Mouse (Mus musculus): ENCODE measurements around the gene Gad1. TPM values are rescaled to one million over a fixed set of nuclear protein-coding genes. Genes with fewer than 3 reads are reported as not detected.

Gad1 gene
- total and polyA plus RNA-seq, 3 experiments: 0.05 TPM; not detected in 2

DNA sequence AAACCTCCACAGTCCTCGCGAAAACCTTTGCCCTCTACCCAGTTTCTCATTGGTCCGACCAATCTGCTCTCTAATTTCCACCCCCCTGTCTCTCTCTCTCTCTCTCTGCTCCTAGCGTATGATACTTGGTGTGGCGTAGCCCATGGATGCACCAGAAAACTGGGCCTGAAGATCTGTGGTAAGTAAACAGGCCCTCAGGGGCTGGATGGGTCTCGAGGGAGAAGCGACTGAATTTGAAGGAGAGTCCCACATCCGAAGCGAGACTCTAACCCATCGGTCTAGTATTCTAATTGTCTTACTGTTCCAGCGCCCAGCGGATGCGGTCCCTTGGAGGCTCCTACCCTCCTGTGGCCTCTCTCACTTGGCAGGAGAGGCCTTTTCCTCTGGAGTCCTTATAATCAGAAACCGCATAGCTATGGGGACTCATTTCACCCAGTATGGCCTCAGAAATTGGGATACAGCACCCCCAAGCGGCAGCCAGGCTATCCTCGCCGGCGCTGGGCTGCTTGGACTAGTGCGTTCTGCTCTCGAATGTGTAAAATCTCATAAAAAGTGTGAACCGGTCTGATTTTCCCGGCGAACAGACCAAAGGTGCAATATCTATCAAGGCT is 14.3 kb downstream of the Gad1 start:
- peaks cover 22% of the 10 kb centered on the region; the same call in 1 of the 2 replicates for H3K27me3 ChIP-seq (ENCODE audit: insufficient read depth, low read length)
- ATAC-seq (ENCODE audit: extremely low read depth, insufficient number of reproducible peaks, low FRiP score, poor library complexity, severe bottlenecking): no peak
- no peaks in the 10 kb centered on the region for H3K4me1 ChIP-seq (ENCODE audit: insufficient read depth, low read depth, low read length)
- no peak for DNase-seq (ENCODE audit: low spot score)
- peaks cover 7% of the 10 kb centered on the region for H3K9me3 ChIP-seq (replicated peaks)
- no peaks in the 10 kb centered on the region for H3K36me3 ChIP-seq (replicated peaks)
- no peak overlapping the region for H3K4me3 ChIP-seq (ENCODE audit: low read depth, low read length)
- no peak for TF ChIP-seq TAL1 (conservative IDR thresholded peaks at IDR 0.05; ENCODE audit: low read depth, low read length)
- no peak for TF ChIP-seq GATA1 (IDR thresholded peaks at IDR 0.05; ENCODE audit: borderline replicate concordance, low read length)
- TF ChIP-seq GATA2 (IDR thresholded peaks at IDR 0.05; ENCODE audit: borderline replicate concordance, low read depth, low read length): no peak
- TF ChIP-seq CTCF (IDR thresholded peaks at IDR 0.05; ENCODE audit: low read depth, low read length): no peak
- TF ChIP-seq POLR2AphosphoS5 (IDR thresholded peaks at IDR 0.05; ENCODE audit: insufficient replicate concordance, low read depth, low read length): no peak

DNA sequence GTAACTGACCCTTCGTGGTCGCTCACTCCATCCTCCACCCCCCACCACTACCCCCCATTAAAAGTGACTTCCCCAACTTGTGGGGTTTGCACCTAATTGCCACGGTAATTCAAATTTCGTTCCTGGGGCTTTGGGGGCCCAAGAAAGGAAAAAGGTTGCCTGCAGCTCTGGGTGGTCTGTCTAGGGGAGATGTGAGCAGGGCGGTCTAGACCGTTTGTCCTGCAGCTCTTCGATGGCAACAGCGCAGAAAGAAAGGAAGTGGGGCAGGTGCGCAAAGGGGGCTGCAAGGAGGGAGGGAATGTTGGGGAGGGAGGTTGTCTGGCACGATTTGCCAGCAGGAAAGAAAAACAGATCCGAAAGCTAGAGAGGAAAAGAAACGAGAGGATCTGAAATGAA is 14.8 kb downstream of the Gad1 start:
- ATAC-seq (ENCODE audit: extremely low read depth, insufficient number of reproducible peaks, low FRiP score, poor library complexity, severe bottlenecking) (no peak), DNase-seq (ENCODE audit: low spot score) (no peak)
- H3K27me3 ChIP-seq (ENCODE audit: insufficient read depth, low read length): peaks cover 18% of the 10 kb centered on the region; the same call in 1 of the 2 replicates
- peaks cover 3% of the 10 kb centered on the region for H3K9me3 ChIP-seq (replicated peaks)
- no peak overlapping the region for H3K4me3 ChIP-seq (ENCODE audit: low read depth, low read length)
- no peaks in the 10 kb centered on the region for H3K36me3 ChIP-seq (replicated peaks)
- H3K4me1 ChIP-seq (ENCODE audit: insufficient read depth, low read depth, low read length): no peaks in the 10 kb centered on the region
- TF ChIP-seq TAL1 (conservative IDR thresholded peaks at IDR 0.05; ENCODE audit: low read depth, low read length): no peak
- TF ChIP-seq GATA1 (IDR thresholded peaks at IDR 0.05; ENCODE audit: borderline replicate concordance, low read length): no peak
- TF ChIP-seq POLR2AphosphoS5 (IDR thresholded peaks at IDR 0.05; ENCODE audit: insufficient replicate concordance, low read depth, low read length): no peak
- TF ChIP-seq GATA2 (IDR thresholded peaks at IDR 0.05; ENCODE audit: borderline replicate concordance, low read depth, low read length): no peak
- no peak for TF ChIP-seq CTCF (IDR thresholded peaks at IDR 0.05; ENCODE audit: low read depth, low read length)

DNA sequence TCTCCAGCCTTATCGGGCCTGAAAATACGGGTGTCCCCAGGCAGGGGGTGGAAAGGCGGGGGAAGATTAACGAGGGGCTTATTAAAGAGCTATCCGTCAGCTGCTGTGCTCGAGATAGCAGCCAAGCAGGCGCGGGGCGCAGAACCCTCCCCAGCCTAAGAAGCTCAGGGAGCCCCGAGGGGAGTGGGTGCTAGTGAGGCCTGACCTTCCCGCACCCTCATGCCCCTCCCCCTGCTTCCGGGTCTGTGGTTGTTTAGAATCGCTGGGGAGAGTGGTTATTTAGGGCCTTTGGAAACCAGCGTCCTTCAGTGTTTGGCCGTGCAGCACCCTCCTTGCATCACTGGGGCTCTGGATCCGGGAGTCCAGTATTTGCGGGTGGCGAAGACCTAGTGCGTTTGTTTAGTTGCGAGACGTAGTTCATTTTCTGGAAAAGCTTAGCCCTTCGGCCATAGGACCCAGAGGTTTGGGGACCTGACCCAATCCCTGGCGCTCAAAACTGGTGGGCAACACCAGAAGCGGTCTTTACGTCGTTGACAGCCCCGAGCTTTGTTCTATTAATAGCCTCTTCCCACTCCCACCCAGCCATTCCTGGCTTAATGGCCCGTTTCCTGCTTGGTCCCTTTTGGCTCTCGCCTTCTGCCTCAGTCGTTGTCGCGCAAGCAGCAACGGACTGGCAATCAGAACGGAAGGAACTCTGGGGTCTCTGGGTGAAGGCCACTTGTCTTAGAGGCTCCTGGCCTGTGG is 15.5 kb downstream of the Gad1 start:
- no peaks in the 10 kb centered on the region; the same call in 1 of the 2 replicates for H3K9me3 ChIP-seq (replicated peaks)
- no peak overlapping the region for H3K4me3 ChIP-seq (ENCODE audit: low read depth, low read length)
- TF ChIP-seq GATA1 (IDR thresholded peaks at IDR 0.05; ENCODE audit: borderline replicate concordance, low read length): no peak
- no peak for DNase-seq (ENCODE audit: low spot score)
- peaks cover 18% of the 10 kb centered on the region; the same call in 1 of the 2 replicates for H3K27me3 ChIP-seq (ENCODE audit: insufficient read depth, low read length)
- H3K4me1 ChIP-seq (ENCODE audit: insufficient read depth, low read depth, low read length): no peaks in the 10 kb centered on the region
- no peaks in the 10 kb centered on the region for H3K36me3 ChIP-seq (replicated peaks)
- no peak for ATAC-seq (ENCODE audit: extremely low read depth, insufficient number of reproducible peaks, low FRiP score, poor library complexity, severe bottlenecking)

DNA sequence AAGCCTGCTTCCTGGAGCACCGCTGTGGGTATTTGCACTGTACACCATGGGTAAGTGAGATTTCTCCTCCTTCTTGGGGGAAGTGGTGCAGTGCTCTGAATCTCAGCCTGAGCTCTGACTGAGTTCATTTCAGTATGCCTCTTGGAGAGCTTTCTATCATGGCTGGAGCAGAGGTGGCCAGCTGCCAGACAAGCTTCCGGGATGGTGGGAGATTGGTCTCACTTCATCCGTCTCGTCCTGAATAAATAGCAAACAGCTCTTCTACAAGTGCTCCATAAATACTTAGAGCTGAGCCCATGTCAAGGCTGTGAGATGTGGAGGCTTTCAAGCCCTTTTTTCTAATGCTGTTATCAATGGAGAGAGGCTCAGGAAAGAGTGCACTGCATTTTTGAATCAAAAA is 18.8 kb downstream of the Gad1 start:
- no peak for TF ChIP-seq TAL1 (conservative IDR thresholded peaks at IDR 0.05; ENCODE audit: low read depth, low read length)
- TF ChIP-seq POLR2AphosphoS5 (IDR thresholded peaks at IDR 0.05; ENCODE audit: insufficient replicate concordance, low read depth, low read length): no peak
- no peak for TF ChIP-seq GATA2 (IDR thresholded peaks at IDR 0.05; ENCODE audit: borderline replicate concordance, low read depth, low read length)
- no peak for TF ChIP-seq GATA1 (IDR thresholded peaks at IDR 0.05; ENCODE audit: borderline replicate concordance, low read length)
- TF ChIP-seq CTCF (IDR thresholded peaks at IDR 0.05; ENCODE audit: low read depth, low read length): no peak
- no peaks in the 10 kb centered on the region for H3K9me3 ChIP-seq (replicated peaks)
- H3K36me3 ChIP-seq (replicated peaks): no peaks in the 10 kb centered on the region
- DNase-seq (ENCODE audit: low spot score) (no peak), ATAC-seq (ENCODE audit: extremely low read depth, insufficient number of reproducible peaks, low FRiP score, poor library complexity, severe bottlenecking) (no peak)
- no peaks in the 10 kb centered on the region for H3K4me1 ChIP-seq (ENCODE audit: insufficient read depth, low read depth, low read length)
- H3K27me3 ChIP-seq (ENCODE audit: insufficient read depth, low read length): peaks cover 17% of the 10 kb centered on the region; the same call in 1 of the 2 replicates
- no peak overlapping the region for H3K4me3 ChIP-seq (ENCODE audit: low read depth, low read length)

DNA sequence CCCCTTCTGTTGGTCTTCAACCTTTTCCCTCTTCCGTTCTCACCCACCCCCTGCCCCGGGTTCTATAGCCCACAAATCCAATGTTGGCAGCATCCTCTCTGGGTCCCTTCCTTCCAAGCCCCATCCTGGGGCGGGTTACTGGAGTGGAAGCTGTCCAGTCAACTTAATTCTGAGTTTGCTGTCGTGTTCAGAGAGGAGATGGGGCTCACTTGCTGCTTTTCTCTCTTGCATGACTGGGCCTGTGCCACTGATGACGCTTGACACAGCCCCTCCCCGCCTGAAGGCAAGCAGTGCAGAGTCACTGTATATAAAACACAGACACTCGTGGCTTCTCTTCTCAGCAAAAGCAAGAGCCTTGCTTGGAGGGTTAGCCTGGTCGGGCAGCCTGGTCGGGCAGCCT is 19.4 kb downstream of the Gad1 start:
- Histone ChIP-seq H3K27me3 (ENCODE audit: insufficient read depth, low read length) (peaks cover 12% of the 10 kb centered on the region; the same call in 1 of the 2 replicates), H3K4me1 (ENCODE audit: insufficient read depth, low read depth, low read length) (no peaks in the 10 kb centered on the region), H3K9me3 (replicated peaks) (no peaks in the 10 kb centered on the region), H3K4me3 (ENCODE audit: low read depth, low read length) (no peak overlapping the region), H3K36me3 (replicated peaks) (no peaks in the 10 kb centered on the region)
- DNase-seq (ENCODE audit: low spot score) (no peak), ATAC-seq (ENCODE audit: extremely low read depth, insufficient number of reproducible peaks, low FRiP score, poor library complexity, severe bottlenecking) (no peak)
- TF ChIP-seq CTCF (IDR thresholded peaks at IDR 0.05; ENCODE audit: low read depth, low read length): no peak
- TF ChIP-seq GATA2 (IDR thresholded peaks at IDR 0.05; ENCODE audit: borderline replicate concordance, low read depth, low read length): no peak
- TF ChIP-seq GATA1 (IDR thresholded peaks at IDR 0.05; ENCODE audit: borderline replicate concordance, low read length): no peak
- no peak for TF ChIP-seq POLR2AphosphoS5 (IDR thresholded peaks at IDR 0.05; ENCODE audit: insufficient replicate concordance, low read depth, low read length)

DNA sequence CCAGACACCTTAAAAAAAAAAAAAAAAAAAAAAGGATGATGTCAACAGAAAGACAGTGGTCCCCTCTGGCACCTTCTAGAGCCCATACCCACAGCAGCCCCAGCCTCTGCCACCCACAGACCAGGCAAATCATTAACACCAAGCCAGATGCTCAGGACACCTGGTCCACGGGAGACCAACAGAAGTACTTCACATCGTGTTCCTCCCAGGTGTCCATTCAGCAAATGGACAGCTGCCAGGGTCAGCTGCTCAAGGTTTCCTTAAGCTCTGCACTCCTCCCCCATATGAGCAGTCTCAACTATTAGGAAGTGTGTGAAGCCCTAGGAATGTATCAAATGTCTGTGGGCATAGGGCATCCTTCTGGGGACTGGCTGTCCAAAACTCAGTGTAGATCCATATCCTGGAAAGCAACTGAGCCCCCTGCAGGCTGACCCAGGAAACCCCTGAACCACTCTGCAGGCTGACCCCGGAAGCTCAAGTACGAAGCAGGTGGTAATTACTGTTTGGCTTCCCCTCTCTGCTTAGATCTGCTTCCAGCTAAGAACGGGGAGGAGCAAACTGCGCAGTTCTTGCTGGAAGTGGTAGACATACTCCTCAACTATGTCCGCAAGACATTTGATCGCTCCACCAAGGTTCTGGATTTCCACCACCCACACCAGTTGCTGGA is 20.8 kb downstream of the Gad1 start:
- TF ChIP-seq POLR2AphosphoS5 (IDR thresholded peaks at IDR 0.05; ENCODE audit: insufficient replicate concordance, low read depth, low read length) (no peak), GATA2 (IDR thresholded peaks at IDR 0.05; ENCODE audit: borderline replicate concordance, low read depth, low read length) (no peak), GATA1 (IDR thresholded peaks at IDR 0.05; ENCODE audit: borderline replicate concordance, low read length) (no peak)
- no peaks in the 10 kb centered on the region for H3K4me1 ChIP-seq (ENCODE audit: insufficient read depth, low read depth, low read length)
- H3K27me3 ChIP-seq (ENCODE audit: insufficient read depth, low read length): peaks cover 3% of the 10 kb centered on the region
- H3K9me3 ChIP-seq (replicated peaks): no peaks in the 10 kb centered on the region
- ATAC-seq (ENCODE audit: extremely low read depth, insufficient number of reproducible peaks, low FRiP score, poor library complexity, severe bottlenecking) (no peak), DNase-seq (ENCODE audit: low spot score) (no peak)
- no peaks in the 10 kb centered on the region for H3K36me3 ChIP-seq (replicated peaks)
- no peak overlapping the region for H3K4me3 ChIP-seq (ENCODE audit: low read depth, low read length)
